Mouse (Mus musculus) liver, postnatal 0 days (tissue): ENCODE measurements around the gene Pcgf1.

Experiments
- CTCF ChIP-seq: sonication (generic); IDR thresholded peaks from 2 replicates; pipeline ENCODE4 v1.5.1; 2016; ENCODE audit warnings: antibody characterized with exemption, low read depth
- EP300 ChIP-seq: IDR thresholded peaks from 2 replicates; pipeline ENCODE4 v1.6.1; 2016; ENCODE audit warnings: antibody characterized with exemption, low read depth, mild to moderate bottlenecking

GRCm38 (mm10) chr6:83049367-83049766, 28.3 kb upstream of the Pcgf1 start:
- TF ChIP-seq EP300 (no peak), CTCF (no peak)
